Mouse (Mus musculus): Measurements from ENCODE around the gene Arl4a. TPM values are rescaled to one million over a fixed set of nuclear protein-coding genes. Genes with fewer than 3 reads are reported as not detected.

The Arl4a gene
- 10 to 100 TPM; 48.1 to 48.2 TPM for total RNA-seq (2021)

DNA sequence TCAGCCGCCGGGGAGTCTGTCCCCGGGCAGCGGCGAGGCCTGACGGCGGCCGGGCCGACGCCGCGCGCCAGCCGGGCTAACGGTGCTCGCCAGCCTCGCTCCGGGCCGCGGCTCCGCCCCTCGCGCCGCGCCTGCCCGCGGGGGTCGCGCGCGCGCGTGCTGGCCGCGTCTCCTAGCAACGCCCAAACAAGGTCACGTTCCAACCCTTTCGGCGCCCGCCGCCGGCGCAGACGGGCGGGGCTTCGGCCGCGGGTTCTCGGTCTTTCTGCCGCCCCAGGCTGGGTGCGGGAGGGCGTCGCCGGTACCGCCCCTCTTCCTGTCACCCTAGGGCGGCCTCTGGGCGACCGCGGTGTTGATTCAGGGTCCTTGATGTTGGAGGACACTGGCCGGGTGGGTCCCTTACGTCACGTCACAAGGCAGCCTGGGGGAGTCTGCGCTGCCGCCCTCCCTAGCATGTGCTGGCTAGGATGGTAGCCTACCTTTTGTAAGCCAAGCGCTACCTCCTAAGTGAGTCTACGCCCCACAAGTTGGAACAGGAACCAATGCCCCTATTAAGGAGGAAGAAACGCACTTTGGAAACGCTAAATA is at the start of gene Arl4a:
Arl4a (minus strand) TSS at position 150 of the 588 bp plus-strand sequence.
- peak; percentile 88 to 89 for DNase-seq (ENCODE audit: low spot score in 2 of 2)
- intact Hi-C loops (cut with DNase I) = loop anchor here (1.0 to 2.0 kb wide), 3 partner anchors 63 to 373 kb away; no protein-coding TSS in a partner anchor

- peak; percentile 38 to 51 for DNase-seq (ENCODE audit: low spot score in 2 of 2)
- intact Hi-C loops (cut with DNase I) = no loop called here
Measured at GRCm38 (mm10) chr12:40085731-40086322, 48.0 kb upstream of the Arl4a start.

DNA sequence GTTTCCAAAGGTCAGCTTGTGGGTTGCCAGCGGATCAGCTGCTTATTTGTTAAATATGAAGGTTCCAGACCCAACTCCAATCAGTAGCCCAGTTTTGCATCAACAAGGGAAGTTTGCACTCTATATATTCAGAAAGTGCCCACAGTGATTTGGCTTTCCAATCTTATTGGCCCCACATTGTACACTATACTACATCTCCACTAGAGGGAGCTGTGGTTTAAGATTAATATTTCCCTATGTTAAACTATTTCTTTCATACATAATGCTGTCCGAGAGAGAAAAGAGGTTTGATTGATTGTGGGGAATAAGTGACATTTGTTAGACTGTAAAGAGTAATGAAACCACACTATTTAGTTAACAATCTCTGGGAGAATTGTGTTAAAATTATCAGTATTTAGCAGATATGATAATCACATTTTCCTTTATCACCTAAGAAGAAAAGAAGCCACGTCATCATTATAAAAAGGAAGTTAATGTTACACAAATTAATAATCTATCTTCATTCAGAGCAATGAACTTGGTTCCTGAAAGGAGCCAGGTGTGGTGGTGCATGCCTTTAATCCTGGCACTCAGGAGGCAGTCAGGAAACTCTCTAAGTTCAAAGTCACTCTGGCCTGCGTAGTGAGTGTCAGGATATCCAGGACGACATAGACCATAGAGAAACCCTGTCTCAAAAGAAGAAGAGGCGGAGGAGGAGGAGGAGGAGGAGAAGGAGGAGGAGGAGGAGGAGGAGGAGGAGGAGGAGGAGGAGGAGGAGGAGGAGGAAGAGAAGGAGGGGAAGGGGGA is 44.8 kb upstream of the Arl4a start:
- DNase-seq (ENCODE audit: low spot score in 2 of 2) = peak; percentile 13 to 22
- intact Hi-C loops (cut with DNase I) = loop anchor here (1.0 to 2.0 kb wide), 3 partner anchors 52 to 118 kb away; partner anchors contain the start of gene Scin

DNA sequence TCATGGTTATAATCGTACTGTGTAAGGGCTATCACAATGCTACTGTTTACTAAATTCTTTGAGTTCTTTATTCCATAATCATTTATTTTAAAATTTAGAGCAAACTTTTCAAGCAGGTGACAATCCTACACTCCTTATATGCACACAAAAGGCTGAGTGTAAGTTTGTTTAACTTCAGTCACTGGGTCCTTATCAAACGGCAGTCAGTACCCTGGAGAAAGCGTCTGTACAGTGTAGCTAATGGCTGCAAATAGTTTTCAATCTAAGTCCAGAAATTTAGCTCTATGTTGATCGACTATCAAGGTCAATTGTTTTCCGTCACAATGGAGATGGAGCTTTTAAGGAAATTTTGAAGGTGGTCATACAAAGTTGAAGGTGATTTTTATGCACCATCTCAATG is 44.2 kb upstream of the Arl4a start:
- DNase-seq (ENCODE audit: low spot score in 2 of 2) = no peak
- intact Hi-C loops (cut with DNase I) = loop anchor here (1.0 to 2.0 kb wide), 3 partner anchors 53 to 118 kb away; partner anchors contain the start of gene Scin

- no peak for DNase-seq (ENCODE audit: low spot score in 2 of 2)
- intact Hi-C loops (cut with DNase I) = loop anchor here (1.0 kb wide), 1 partner anchor 563 kb away; no protein-coding TSS in a partner anchor
Measured at GRCm38 (mm10) chr12:40073660-40074059, 35.8 kb upstream of the Arl4a start.

DNA sequence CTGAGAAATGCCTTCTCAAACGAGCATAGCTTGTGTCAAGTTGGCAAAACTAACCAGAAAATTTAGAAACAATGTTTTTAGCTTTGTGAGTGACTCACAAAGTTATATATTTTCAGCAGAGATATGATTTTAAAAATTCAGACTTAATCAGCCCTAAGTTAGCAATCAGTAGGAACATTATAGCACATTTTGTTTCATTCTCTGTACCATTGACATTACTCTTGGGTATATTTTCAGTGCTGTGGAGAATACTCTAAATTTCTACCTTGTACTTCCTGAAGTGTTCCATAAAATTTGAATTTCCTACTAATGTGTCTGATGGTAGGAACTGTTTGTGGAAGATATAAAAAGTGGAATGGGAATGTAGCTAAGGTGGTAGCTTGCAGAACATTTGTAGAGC is 9.2 kb upstream of the Arl4a start:
- DNase-seq (ENCODE audit: low spot score in 2 of 2) = peak in 1 of 2 experiments; percentile 42
- intact Hi-C loops (cut with DNase I) = no loop called here

DNA sequence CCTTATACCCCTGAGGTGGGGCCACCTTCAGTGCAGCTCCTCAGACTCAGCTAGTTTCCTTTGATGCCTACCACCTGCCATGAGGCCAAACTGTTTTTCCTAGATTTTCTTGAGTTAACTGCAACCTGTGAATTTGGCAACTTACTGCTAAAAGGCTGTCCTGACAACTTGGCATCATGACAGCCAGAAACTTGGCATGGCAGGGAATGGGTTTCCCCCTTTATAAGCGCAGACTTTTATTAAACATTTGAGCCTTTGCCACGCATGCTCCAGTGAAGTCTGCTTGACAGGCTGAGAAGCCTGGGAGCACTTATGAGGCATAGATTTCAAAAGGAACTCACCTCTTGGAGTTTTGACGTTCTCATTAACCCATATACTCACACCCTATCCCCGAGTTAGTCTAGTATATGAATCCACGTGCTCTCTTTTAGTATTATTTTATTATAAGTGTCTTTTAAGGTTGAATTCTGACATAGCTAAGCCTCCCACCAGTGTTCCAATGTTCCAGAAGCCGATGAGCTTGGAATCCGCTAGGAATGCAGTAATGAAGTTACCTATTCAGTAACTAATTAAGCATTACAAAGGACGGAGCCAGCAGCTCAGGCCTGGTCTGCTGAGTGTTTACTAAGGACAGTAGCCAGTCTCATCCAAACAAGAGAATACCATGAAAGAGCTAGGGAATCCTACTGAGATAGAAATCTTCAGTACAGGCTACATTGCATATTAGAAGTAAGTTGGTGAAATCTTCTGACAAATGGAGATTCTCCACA is 6.2 kb upstream of the Arl4a start:
- DNase-seq (ENCODE audit: low spot score in 2 of 2) = no peak
- intact Hi-C loops (cut with DNase I) = no loop called here

DNA sequence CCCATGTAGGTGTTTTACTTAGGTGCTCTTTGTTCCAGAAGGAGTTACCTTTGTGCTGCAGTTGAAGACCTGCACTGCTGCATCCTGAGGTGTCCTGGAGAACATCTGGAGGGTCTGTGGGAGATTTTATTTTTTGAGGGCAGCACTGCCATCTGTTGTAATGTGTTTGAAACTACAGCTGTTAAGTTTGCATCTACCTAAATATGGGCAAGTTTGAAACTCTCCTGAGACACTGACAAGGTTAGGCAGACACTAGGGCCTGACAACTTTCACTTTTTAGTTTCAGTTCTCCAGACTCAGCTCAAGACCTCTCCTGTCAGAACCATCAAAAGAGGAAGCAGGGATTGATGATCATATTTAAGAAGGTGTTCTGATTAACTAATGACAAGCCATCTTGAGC is 2.2 kb upstream of the Arl4a start:
- peak in 1 of 2 experiments; percentile 36 for DNase-seq (ENCODE audit: low spot score in 2 of 2)
- intact Hi-C loops (cut with DNase I) = loop anchor here (1.0 kb wide), 1 partner anchor 530 kb away; no protein-coding TSS in a partner anchor

DNA sequence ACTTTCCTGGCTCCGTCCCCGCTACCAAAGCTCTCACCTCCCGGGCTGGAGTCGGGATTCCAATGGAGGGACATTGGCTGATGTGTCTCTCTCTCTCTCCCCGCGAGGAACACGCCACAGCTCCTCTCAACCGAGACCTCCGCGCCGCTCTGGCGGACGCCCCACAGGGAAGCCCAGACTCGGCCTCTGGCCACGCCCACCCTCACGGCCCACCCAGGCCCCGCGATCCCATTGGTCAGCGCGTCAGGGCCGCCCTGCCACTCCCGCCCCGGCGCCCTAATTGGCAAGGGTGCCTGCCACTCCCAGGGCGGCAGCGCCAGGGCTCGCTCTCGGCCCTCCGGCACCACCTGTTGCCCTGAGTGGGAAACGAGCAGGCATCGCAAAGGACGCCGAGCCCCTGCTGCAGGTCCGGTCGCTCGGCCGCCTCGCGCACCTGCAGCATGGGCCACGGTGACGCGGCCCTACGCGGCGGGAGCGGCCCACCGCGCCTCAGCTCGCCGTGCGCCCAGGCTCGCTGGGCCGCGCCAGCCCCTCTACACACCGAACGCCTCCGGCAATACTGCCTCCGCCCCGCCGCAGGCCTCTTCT is 505 bp downstream of the Arl4a start:
- intact Hi-C loops (cut with DNase I) = loop anchor here (2.0 kb wide), 2 partner anchors 63 to 301 kb away; no protein-coding TSS in a partner anchor
- DNase-seq (ENCODE audit: low spot score in 2 of 2) = peak; percentile 99

GRCm38 (mm10) chr12:40036666-40037065 is 1.2 kb downstream of the Arl4a start:
- peak in 1 of 2 experiments; percentile 30 for DNase-seq (ENCODE audit: low spot score in 2 of 2)
- intact Hi-C loops (cut with DNase I) = loop anchor here (2.0 kb wide), 2 partner anchors 62 to 300 kb away; no protein-coding TSS in a partner anchor

- intact Hi-C loops (cut with DNase I) = no loop called here
- no peak for DNase-seq (ENCODE audit: low spot score in 2 of 2)
Measured at GRCm38 (mm10) chr12:40035506-40035905, 2.3 kb downstream of the Arl4a start.

DNA sequence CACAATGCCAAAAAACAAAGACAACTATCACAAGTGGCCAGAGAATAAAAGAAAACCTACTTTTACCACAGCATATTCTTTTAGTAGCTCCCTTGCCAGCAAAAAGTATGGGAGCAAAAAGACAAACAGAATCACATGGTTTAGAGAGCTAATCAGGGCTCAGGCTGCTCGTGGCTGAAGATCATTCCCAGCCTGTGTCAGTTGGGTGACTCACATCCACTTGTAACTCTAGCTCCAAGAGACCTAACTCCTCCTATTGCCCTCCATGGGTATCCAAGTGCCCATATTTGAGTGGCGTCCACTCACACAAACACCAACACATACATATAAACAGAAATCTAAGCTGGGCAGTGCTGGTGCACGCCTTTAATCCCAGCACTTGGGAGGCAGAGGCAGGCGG is 8.6 kb downstream of the Arl4a start:
- DNase-seq (ENCODE audit: low spot score in 2 of 2) = no peak
- intact Hi-C loops (cut with DNase I) = no loop called here

GRCm38 (mm10) chr12:40027846-40028245 is 10.0 kb downstream of the Arl4a start:
- no peak for DNase-seq (ENCODE audit: low spot score in 2 of 2)
- intact Hi-C loops (cut with DNase I) = no loop called here

DNA sequence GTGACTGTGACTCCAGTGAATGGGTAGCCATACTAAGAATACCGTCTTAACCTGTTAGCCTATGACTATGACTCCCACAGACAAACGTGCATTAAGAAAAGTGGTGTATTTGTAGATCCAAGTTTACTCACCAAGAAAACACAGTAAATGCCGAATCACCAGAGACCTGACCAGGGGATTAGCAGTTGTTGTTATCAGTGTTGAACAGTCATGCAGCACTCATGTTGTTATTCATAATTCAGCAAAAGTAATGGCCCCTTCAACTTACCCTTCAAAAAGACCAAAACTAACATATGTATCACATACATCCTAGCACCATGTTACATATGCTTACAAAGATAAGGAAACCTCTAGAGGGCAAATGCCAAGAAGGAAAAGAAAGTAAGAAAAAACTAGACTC is 10.4 kb downstream of the Arl4a start:
- intact Hi-C loops (cut with DNase I) = no loop called here
- DNase-seq (ENCODE audit: low spot score in 2 of 2) = no peak

DNA sequence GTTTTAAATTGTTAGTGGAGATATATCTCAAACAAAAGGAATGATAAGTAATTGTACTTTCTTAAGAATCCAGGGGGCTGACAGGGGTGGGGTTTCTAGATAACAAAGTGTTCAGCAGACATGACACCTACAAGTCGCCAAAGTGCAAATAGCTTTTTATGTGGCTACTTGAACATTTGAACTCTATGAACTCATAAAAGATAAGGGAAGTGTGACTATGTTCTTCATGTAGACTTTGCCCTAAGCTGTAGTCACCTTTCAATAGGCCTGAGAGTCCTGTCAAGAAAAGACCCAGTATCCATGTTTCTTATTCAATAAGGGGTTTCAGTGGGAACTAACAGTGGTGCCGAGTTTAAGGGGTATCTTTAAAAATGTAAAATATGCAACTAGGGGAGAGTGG is 13.9 kb downstream of the Arl4a start:
- intact Hi-C loops (cut with DNase I) = no loop called here
- no peak for DNase-seq (ENCODE audit: low spot score in 2 of 2)

DNA sequence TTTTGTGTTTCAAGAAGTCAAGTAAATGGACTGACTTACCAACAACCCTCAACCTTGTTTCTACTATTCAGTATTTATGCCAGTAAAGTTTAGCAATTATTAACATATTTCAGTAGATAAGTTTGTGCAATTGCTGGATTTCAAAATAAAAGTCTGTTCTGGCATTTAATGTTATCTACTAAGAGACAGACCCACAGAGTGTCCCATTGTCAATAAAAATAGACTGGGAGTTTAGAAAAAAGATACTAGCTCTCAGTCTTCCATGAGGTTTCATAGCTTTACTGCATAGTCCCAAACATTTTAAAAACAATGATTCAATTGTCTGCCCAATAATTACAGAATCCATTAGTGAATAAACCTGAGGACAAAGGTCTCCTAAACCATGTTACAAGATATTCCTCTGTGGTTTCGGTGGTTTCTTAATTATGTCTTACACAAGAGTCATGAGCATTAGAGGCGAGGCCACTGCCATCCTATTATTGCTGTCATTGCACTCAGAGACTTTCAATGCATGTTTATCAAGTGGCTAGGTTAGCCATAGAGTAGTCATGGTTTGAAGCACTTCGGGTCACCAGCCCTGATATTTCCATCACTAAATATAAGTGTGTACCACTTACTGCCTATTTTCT is 14.7 kb downstream of the Arl4a start:
- no peak for DNase-seq (ENCODE audit: low spot score in 2 of 2)
- intact Hi-C loops (cut with DNase I) = no loop called here

GRCm38 (mm10) chr12:40022344-40022743 is 15.5 kb downstream of the Arl4a start:
- no peak for DNase-seq (ENCODE audit: low spot score in 2 of 2)
- intact Hi-C loops (cut with DNase I) = no loop called here

DNA sequence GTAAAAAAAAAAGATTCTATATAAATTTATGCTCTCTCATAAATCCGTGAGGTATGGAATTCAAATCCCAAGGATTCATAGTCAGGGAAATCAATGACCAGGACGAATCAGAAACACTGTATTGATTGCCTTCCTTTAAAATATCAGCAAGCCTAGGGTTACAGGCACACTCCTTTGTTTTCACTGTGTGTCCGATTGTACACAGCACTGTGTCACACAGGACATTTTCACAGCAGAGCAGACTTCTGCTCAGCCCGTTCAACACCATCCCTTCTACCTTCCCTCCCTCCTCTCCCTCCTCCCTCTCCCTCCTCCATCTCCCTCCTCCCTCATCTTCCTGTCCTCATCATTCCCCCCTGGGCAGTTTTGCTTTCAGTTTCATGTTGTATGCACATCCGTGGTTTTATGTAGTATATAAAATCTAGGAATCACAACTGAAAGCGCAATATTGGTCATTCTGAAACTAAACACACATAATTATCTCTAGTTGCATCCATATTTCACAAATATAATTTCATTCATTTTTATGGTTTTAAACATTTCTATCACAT is 19.8 kb downstream of the Arl4a start:
- intact Hi-C loops (cut with DNase I) = loop anchor here (5.0 kb wide), 1 partner anchor 96 kb away; no protein-coding TSS in a partner anchor
- no peak for DNase-seq (ENCODE audit: low spot score in 2 of 2)
